In genomic region chr11:49658791-49659469, GRCm38 (mm10) we compare ENCODE assay signal across 11 mouse cellular contexts. TPM values are rescaled to one million over a fixed set of nuclear protein-coding genes. Genes with fewer than 3 reads are reported as not detected.
DNase-seq lines count a peak whose midpoint lies in the region; ATAC-seq and TF ChIP-seq lines count a peak whose summit lies in the region.
"Had no signal": no experiment of that assay in that cellular context is flagged by ENCODE, and none has a peak within 500 bp of the region (broad histone marks: within the 10 kb centered on the region; RNA-seq: fewer than 3 reads in every experiment).

No protein-coding gene starts in this region.

- H3K27me3 ChIP-seq in hindbrain, embryonic 16.5 days (replicated peaks; ENCODE audit: control insufficient read depth, insufficient read depth, low read length): no peaks in the 10 kb centered on the region
- H3K27me3 ChIP-seq in hindbrain, embryonic 11.5 days (ENCODE audit: control insufficient read depth, insufficient read depth, low read length): no peaks in the 10 kb centered on the region
- no peaks in the 10 kb centered on the region; the same call in 1 of the 2 replicates for H3K27me3 ChIP-seq in E14TG2a.4 (ENCODE audit: insufficient read depth, low read length)
- H3K27me3 ChIP-seq in heart, embryonic 11.5 days (ENCODE audit: control insufficient read depth, insufficient read depth, low read length): no peaks in the 10 kb centered on the region
- no peaks in the 10 kb centered on the region for H3K27me3 ChIP-seq in lung, postnatal 0 days (replicated peaks; ENCODE audit: insufficient read depth, low read length)
- H3K27me3 ChIP-seq: neural tube, embryonic 13.5 days had no signal

- DNase-seq in hindbrain, embryonic 11.5 days (ENCODE audit: low spot score): no peak
- peak; percentile 72 for DNase-seq in lung, postnatal 0 days (ENCODE audit: low spot score)
- DNase-seq in cerebellum, postnatal 36 days: no peak
- no peak for DNase-seq in adrenal gland, adult 2 months

- no peak overlapping the region for H3K9ac ChIP-seq in hindbrain, embryonic 16.5 days (ENCODE audit: low read depth, low read length)
- H3K9ac ChIP-seq in hindbrain, embryonic 11.5 days (ENCODE audit: low read depth, low read length): no peak overlapping the region
- H3K9ac ChIP-seq in heart, embryonic 11.5 days (ENCODE audit: low read depth, low read length): no peak overlapping the region
- no peak overlapping the region for H3K9ac ChIP-seq in lung, postnatal 0 days (replicated peaks; ENCODE audit: low read depth)
- H3K9ac ChIP-seq: neural tube, embryonic 13.5 days had no signal

- no peak for TF ChIP-seq CTCF in E14TG2a.4 (conservative IDR thresholded peaks at IDR 0.05; ENCODE audit: low read length)
- no peak for TF ChIP-seq CTCF in lung, postnatal 0 days (IDR thresholded peaks at IDR 0.05)

- WGBS in hindbrain, embryonic 16.5 days: 62% methylated on average over 10 of the region's 10 CpGs
- 59% methylated on average over 10 of the region's 10 CpGs for WGBS in hindbrain, embryonic 11.5 days
- WGBS in heart, embryonic 11.5 days (ENCODE audit: insufficient replicate concordance): 33% methylated on average over 10 of the region's 10 CpGs
- WGBS in lung, postnatal 0 days: 42% methylated on average over 10 of the region's 10 CpGs

- no peaks in the 10 kb centered on the region for H3K36me3 ChIP-seq in hindbrain, embryonic 16.5 days (ENCODE audit: control insufficient read depth, insufficient read depth, low read length)
- H3K36me3 ChIP-seq in hindbrain, embryonic 11.5 days (ENCODE audit: control insufficient read depth, insufficient read depth, low read length): no peaks in the 10 kb centered on the region
- peaks cover under 1% of the 10 kb centered on the region for H3K36me3 ChIP-seq in E14TG2a.4 (ENCODE audit: insufficient read depth, low read length)
- H3K36me3 ChIP-seq in heart, embryonic 11.5 days (ENCODE audit: control insufficient read depth, insufficient read depth, low read length): no peaks in the 10 kb centered on the region
- H3K36me3 ChIP-seq in lung, postnatal 0 days (ENCODE audit: insufficient read depth, low read length): no peaks in the 10 kb centered on the region
- H3K36me3 ChIP-seq: neural tube, embryonic 13.5 days had no signal

- peak overlapping the region; percentile 39; the same call in 1 of the 2 replicates for H3K27ac ChIP-seq in hindbrain, embryonic 16.5 days (ENCODE audit: low read depth, low read length)
- H3K27ac ChIP-seq in hindbrain, embryonic 11.5 days (ENCODE audit: low read depth, low read length): no peak overlapping the region
- H3K27ac ChIP-seq in heart, embryonic 11.5 days (ENCODE audit: low read depth, low read length): peak overlapping the region; percentile 43
- H3K27ac ChIP-seq in lung, postnatal 0 days (ENCODE audit: low read length): peak overlapping the region; percentile 78
- H3K27ac ChIP-seq: neural tube, embryonic 13.5 days; stomach, postnatal 0 days had no signal

- no peak for ATAC-seq in hindbrain, embryonic 16.5 days
- no peak for ATAC-seq in hindbrain, embryonic 11.5 days (ENCODE audit: low FRiP score)
- ATAC-seq in heart, embryonic 11.5 days (replicated peaks; ENCODE audit: insufficient number of reproducible peaks, low FRiP score, low TSS enrichment): peak; percentile 80
- peak; percentile 82 for ATAC-seq in lung, postnatal 0 days
- ATAC-seq in monocyte, adult 5-6 weeks (replicated peaks; ENCODE audit: insufficient number of reproducible peaks, low FRiP score, low TSS enrichment, poor library complexity, severe bottlenecking): no peak

- H3K4me2 ChIP-seq in hindbrain, embryonic 16.5 days (ENCODE audit: low read length): no peak overlapping the region
- no peak overlapping the region for H3K4me2 ChIP-seq in hindbrain, embryonic 11.5 days (replicated peaks; ENCODE audit: low read depth, low read length)
- H3K4me2 ChIP-seq in heart, embryonic 11.5 days: no peak overlapping the region
- no peak overlapping the region for H3K4me2 ChIP-seq in lung, postnatal 0 days (replicated peaks; ENCODE audit: low read depth, low read length)
- H3K4me2 ChIP-seq: neural tube, embryonic 13.5 days had no signal

- H3K4me3 ChIP-seq in hindbrain, embryonic 16.5 days (ENCODE audit: low read length): no peak overlapping the region
- H3K4me3 ChIP-seq in hindbrain, embryonic 11.5 days (ENCODE audit: low read depth, low read length): no peak overlapping the region
- peak overlapping the region; percentile 69 for H3K4me3 ChIP-seq in E14TG2a.4 (replicated peaks; ENCODE audit: low read length)
- no peak overlapping the region for H3K4me3 ChIP-seq in heart, embryonic 11.5 days (ENCODE audit: low read depth, low read length)
- H3K4me3 ChIP-seq in lung, postnatal 0 days (ENCODE audit: low read depth, low read length): no peak overlapping the region
- H3K4me3 ChIP-seq: neural tube, embryonic 13.5 days had no signal

- no peak; the same call in 1 of the 2 replicates for TF ChIP-seq EP300 in lung, postnatal 0 days (IDR thresholded peaks at IDR 0.05)

- no peaks in the 10 kb centered on the region for H3K4me1 ChIP-seq in hindbrain, embryonic 16.5 days (ENCODE audit: control insufficient read depth, insufficient read depth, low read depth, low read length)
- H3K4me1 ChIP-seq in hindbrain, embryonic 11.5 days (replicated peaks; ENCODE audit: control insufficient read depth, insufficient read depth, low read length): no peaks in the 10 kb centered on the region
- peaks cover 68% of the 10 kb centered on the region for H3K4me1 ChIP-seq in E14TG2a.4 (replicated peaks; ENCODE audit: low read depth, low read length)
- H3K4me1 ChIP-seq in heart, embryonic 11.5 days (ENCODE audit: control insufficient read depth, insufficient read depth, low read length): peaks cover 18% of the 10 kb centered on the region
- H3K4me1 ChIP-seq in lung, postnatal 0 days (ENCODE audit: insufficient read depth, low read depth, low read length): peaks cover 3% of the 10 kb centered on the region; the same call in 1 of the 2 replicates
- H3K4me1 ChIP-seq: neural tube, embryonic 13.5 days had no signal

- no peaks in the 10 kb centered on the region for H3K9me3 ChIP-seq in hindbrain, embryonic 16.5 days (ENCODE audit: control insufficient read depth, low read length)
- no peaks in the 10 kb centered on the region for H3K9me3 ChIP-seq in hindbrain, embryonic 11.5 days (ENCODE audit: control insufficient read depth, low read length)
- H3K9me3 ChIP-seq in E14TG2a.4 (ENCODE audit: low read length): peaks cover 16% of the 10 kb centered on the region
- H3K9me3 ChIP-seq in heart, embryonic 11.5 days (replicated peaks; ENCODE audit: control insufficient read depth, low read length): no peaks in the 10 kb centered on the region
- H3K9me3 ChIP-seq in lung, postnatal 0 days (ENCODE audit: low read length): no peaks in the 10 kb centered on the region
- H3K9me3 ChIP-seq: neural tube, embryonic 13.5 days had no signal

RNA-seq across cellular contexts. Expression of gene Scgb3a1, which starts 4.5 kb away (rescaled TPM):
- polyA plus RNA-seq in hindbrain, embryonic 16.5 days (2015; fragmentation: Nextera tagmentation; extraction: Ambion mirVana): not detected in 2 replicates
- not detected in 2 replicates for polyA plus RNA-seq in hindbrain, embryonic 11.5 days (2014; fragmentation: Nextera tagmentation; extraction: Ambion mirVana)
- polyA plus RNA-seq in heart, embryonic 11.5 days (2014; fragmentation: Nextera tagmentation; extraction: Ambion mirVana): 0.86 and 1.1 TPM in 2 replicates
- 261 and 341 TPM in 2 replicates for polyA plus RNA-seq in lung, postnatal 0 days (2015; fragmentation: Nextera tagmentation; extraction: Ambion mirVana)
- not detected in 3 replicates for total RNA-seq in monocyte, adult 5-6 weeks (2017)
- not detected for total RNA-seq in adrenal gland, adult 2 months (2021)
- 0.58 TPM in 1 of 2 replicates, not detected in the other for polyA plus RNA-seq in adrenal gland, adult 2 months (2012; rRNA removed)
- total RNA-seq: left cerebral cortex, adult 8-10 months had no signal
- polyA plus RNA-seq: neural tube, embryonic 13.5 days had no signal

RNA-seq across cellular contexts. Expression of gene Flt4, which starts 49.9 kb away (rescaled TPM):
- 1.5 and 1.9 TPM in 2 replicates for polyA plus RNA-seq in hindbrain, embryonic 16.5 days (2015; fragmentation: Nextera tagmentation; extraction: Ambion mirVana)
- polyA plus RNA-seq in hindbrain, embryonic 11.5 days (2014; fragmentation: Nextera tagmentation; extraction: Ambion mirVana): 3.0 and 3.1 TPM in 2 replicates
- polyA plus RNA-seq in heart, embryonic 11.5 days (2014; fragmentation: Nextera tagmentation; extraction: Ambion mirVana): 6.3 and 7.6 TPM in 2 replicates
- polyA plus RNA-seq in lung, postnatal 0 days (2015; fragmentation: Nextera tagmentation; extraction: Ambion mirVana): 9.7 and 9.8 TPM in 2 replicates
- 0.48 TPM in 1 of 3 replicates, not detected in the others for total RNA-seq in monocyte, adult 5-6 weeks (2017)
- 10 to 100 TPM; 12.5 to 20.9 TPM for total RNA-seq in adrenal gland, adult 2 months (2021)
- 16.5 and 17.5 TPM in 2 replicates for polyA plus RNA-seq in adrenal gland, adult 2 months (2012; rRNA removed)

RNA-seq across cellular contexts. Expression of gene Cnot6, which starts 53.6 kb away (rescaled TPM):
- polyA plus RNA-seq in hindbrain, embryonic 16.5 days (2015; fragmentation: Nextera tagmentation; extraction: Ambion mirVana): 30.1 and 36.1 TPM in 2 replicates
- polyA plus RNA-seq in hindbrain, embryonic 11.5 days (2014; fragmentation: Nextera tagmentation; extraction: Ambion mirVana): 60.5 and 65.3 TPM in 2 replicates
- polyA plus RNA-seq in heart, embryonic 11.5 days (2014; fragmentation: Nextera tagmentation; extraction: Ambion mirVana): 35.5 and 38.7 TPM in 2 replicates
- polyA plus RNA-seq in lung, postnatal 0 days (2015; fragmentation: Nextera tagmentation; extraction: Ambion mirVana): 36.0 and 40.6 TPM in 2 replicates
- total RNA-seq in monocyte, adult 5-6 weeks (2017): 46.7 to 79.0 TPM (median 53.2 TPM) in 3 replicates
- 10 to 100 TPM; 36.6 to 38.2 TPM for total RNA-seq in adrenal gland, adult 2 months (2021)
- polyA plus RNA-seq in adrenal gland, adult 2 months (2012; rRNA removed): 2.5 and 2.6 TPM in 2 replicates

Comparison
In these comparisons a context has a peak if more than half of its experiments do, and no peak if none do; other contexts are left out.
1. ATAC-seq: peak in heart, embryonic 11.5 days (single experiment) and lung, postnatal 0 days (single experiment); none in hindbrain, embryonic 16.5 days (single experiment), hindbrain, embryonic 11.5 days (single experiment) and monocyte, adult 5-6 weeks (single experiment).
2. RNA of gene Scgb3a1, which starts 4.5 kb away (polyA plus RNA-seq): 261 to 341 TPM in lung, postnatal 0 days; 0.86 to 1.1 TPM in heart, embryonic 11.5 days, 0.58 TPM in adrenal gland, adult 2 months, not detected in hindbrain, embryonic 16.5 days and not detected in hindbrain, embryonic 11.5 days; every median in the first group is over 100 times any median in the second.